In genomic region chr3:53334051-53334450, GRCm38 (mm10) we compare ENCODE assay signal across 9 mouse cellular contexts.
A peak's percentile ranks its signal among the peaks of the same experiment; 100 is the strongest.
DNase-seq lines count a peak whose midpoint lies in the region; ATAC-seq and TF ChIP-seq lines count a peak whose summit lies in the region.
"Had no signal": no experiment of that assay in that cellular context is flagged by ENCODE, and none has a peak within 500 bp of the region (broad histone marks: within the 10 kb centered on the region; RNA-seq: fewer than 3 reads in every experiment).

No protein-coding gene starts in this region.

- no peak overlapping the region for H3K27ac ChIP-seq in midbrain, embryonic 15.5 days
- H3K27ac ChIP-seq in midbrain, embryonic 10.5 days (replicated peaks): no peak overlapping the region
- H3K27ac ChIP-seq in testis, adult 2 months (ENCODE audit: control insufficient read depth, insufficient read depth, low read depth, low read length): no peak overlapping the region
- H3K27ac ChIP-seq: midbrain, embryonic 12.5 days had no signal

- no peak overlapping the region for H3K9ac ChIP-seq in midbrain, embryonic 15.5 days
- H3K9ac ChIP-seq: midbrain, embryonic 12.5 days had no signal

- no peak overlapping the region for H3K4me3 ChIP-seq in midbrain, embryonic 15.5 days
- no peak overlapping the region for H3K4me3 ChIP-seq in midbrain, embryonic 10.5 days
- H3K4me3 ChIP-seq in testis, adult 2 months (ENCODE audit: control insufficient read depth, low read depth, low read length): 0 out of 2 replicates have a peak overlapping the region, but pooled peaks have one; percentile 9
- H3K4me3 ChIP-seq: midbrain, embryonic 12.5 days had no signal

- no peaks in the 10 kb centered on the region for H3K9me3 ChIP-seq in midbrain, embryonic 15.5 days
- H3K9me3 ChIP-seq in midbrain, embryonic 10.5 days (replicated peaks): no peaks in the 10 kb centered on the region
- H3K9me3 ChIP-seq: midbrain, embryonic 12.5 days had no signal

- DNase-seq in adrenal gland, postnatal 10 days: peak; percentile 9
- no peak for DNase-seq in adrenal gland, adult 8-10 months
- DNase-seq in midbrain, embryonic 10.5 days (ENCODE audit: low spot score): no peak
- DNase-seq in kidney, postnatal 14 days: peak; percentile 5
- no peak for DNase-seq in left cerebral cortex, adult 11 months (ENCODE audit: low spot score)
- DNase-seq in frontal cortex, postnatal 25 days (ENCODE audit: low spot score in 2 of 2): no peak

- TF ChIP-seq CTCF in testis, adult 2 months (IDR thresholded peaks at IDR 0.05; ENCODE audit: control insufficient read depth, insufficient read depth, insufficient replicate concordance, low read depth, low read length): no peak

- no peaks in the 10 kb centered on the region for H3K4me1 ChIP-seq in midbrain, embryonic 15.5 days
- H3K4me1 ChIP-seq in midbrain, embryonic 10.5 days: peaks cover 6% of the 10 kb centered on the region
- H3K4me1 ChIP-seq in testis, adult 2 months (ENCODE audit: control insufficient read depth, insufficient read depth, low read length): no peaks in the 10 kb centered on the region; the same call in 1 of the 2 replicates
- H3K4me1 ChIP-seq: midbrain, embryonic 12.5 days had no signal

- no peak for TF ChIP-seq POLR2A in testis, adult 2 months (IDR thresholded peaks at IDR 0.05; ENCODE audit: control insufficient read depth, low read depth, low read length)

- WGBS in midbrain, embryonic 15.5 days: 60% methylated on average over 11 of the region's 11 CpGs
- WGBS in midbrain, embryonic 10.5 days: 68% methylated on average over 11 of the region's 11 CpGs

- ATAC-seq in midbrain, embryonic 15.5 days (replicated peaks): no peak

- H3K27me3 ChIP-seq in midbrain, embryonic 15.5 days (replicated peaks): no peaks in the 10 kb centered on the region
- H3K27me3 ChIP-seq in midbrain, embryonic 10.5 days (ENCODE audit: low read depth, poor library complexity, severe bottlenecking): no peaks in the 10 kb centered on the region
- H3K27me3 ChIP-seq in testis, adult 2 months (ENCODE audit: control insufficient read depth, insufficient read depth, low read length): no peaks in the 10 kb centered on the region
- H3K27me3 ChIP-seq: midbrain, embryonic 12.5 days had no signal

- H3K4me2 ChIP-seq in midbrain, embryonic 15.5 days: peak overlapping the region; percentile 2; the same call in 1 of the 2 replicates
- H3K4me2 ChIP-seq: midbrain, embryonic 12.5 days had no signal

- no peaks in the 10 kb centered on the region for H3K36me3 ChIP-seq in midbrain, embryonic 15.5 days (replicated peaks)
- no peaks in the 10 kb centered on the region for H3K36me3 ChIP-seq in midbrain, embryonic 10.5 days
- no peaks in the 10 kb centered on the region for H3K36me3 ChIP-seq in testis, adult 2 months (ENCODE audit: control insufficient read depth, insufficient read depth, low read length)
- H3K36me3 ChIP-seq: midbrain, embryonic 12.5 days had no signal

Comparison
In these comparisons a context has a peak if more than half of its experiments do, and no peak if none do; other contexts are left out.
1. DNase-seq: peak in adrenal gland, postnatal 10 days (single experiment) and kidney, postnatal 14 days (single experiment); none in adrenal gland, adult 8-10 months (single experiment), midbrain, embryonic 10.5 days (single experiment), left cerebral cortex, adult 11 months (single experiment) and frontal cortex, postnatal 25 days (0 of 2).